Mouse (Mus musculus): ENCODE results near the gene Dchs2. TPM values are rescaled to one million over a fixed set of nuclear protein-coding genes. Genes with fewer than 3 reads are reported as not detected.

Gene Dchs2
- total RNA-seq, 1 experiment: 0.22 TPM

- TF ChIP-seq MAFK (IDR thresholded peaks at IDR 0.05; ENCODE audit: insufficient read depth, low read depth, low read length) (no peak), HCFC1 (IDR thresholded peaks at IDR 0.05; ENCODE audit: borderline replicate concordance, insufficient read depth, low read length) (no peak), CHD2 (IDR thresholded peaks at IDR 0.05; ENCODE audit: low read depth, low read length) (no peak), ZNF384 (IDR thresholded peaks at IDR 0.05; ENCODE audit: low read depth, low read length) (no peak), ZC3H11A (IDR thresholded peaks at IDR 0.05; ENCODE audit: borderline replicate concordance, low read depth, low read length) (no peak)
- H3K4me3 ChIP-seq (ENCODE audit: insufficient read depth in 1 of 2, low read depth in 1 of 2, low read length in 2 of 2, poor library complexity in 1 of 2, severe bottlenecking in 1 of 2): no peak overlapping the region
- H3K27ac ChIP-seq (ENCODE audit: insufficient read depth, low read depth, low read length, poor library complexity, severe bottlenecking): no peak overlapping the region
- no peaks in the 10 kb centered on the region for H3K4me1 ChIP-seq (ENCODE audit: control insufficient read depth in 2 of 2, insufficient read depth in 2 of 2, low read length in 2 of 2, poor library complexity in 1 of 2)
- no peaks in the 10 kb centered on the region for H3K9me3 ChIP-seq (ENCODE audit: control insufficient read depth, insufficient read depth, low read depth, low read length)
- DNase-seq (ENCODE audit: low read depth, low spot score): no peak
- H3K36me3 ChIP-seq (ENCODE audit: control insufficient read depth, insufficient read depth, low read length, poor library complexity, severe bottlenecking): no peaks in the 10 kb centered on the region
- H3K9ac ChIP-seq (ENCODE audit: insufficient read depth, low read depth, low read length, poor library complexity, severe bottlenecking): no peak overlapping the region
- in situ Hi-C loops (cut with MboI; ENCODE audit: low sequenced_read_pairs in 2 of 2, unreplicated experiment in 2 of 2): no loop called here
Measured at GRCm38 (mm10) chr3:83155600-83155999, 27.9 kb downstream of the Dchs2 start.

GRCm38 (mm10) chr3:83156165-83156564, 28.4 kb downstream of the Dchs2 start:
- Histone ChIP-seq H3K4me3 (ENCODE audit: insufficient read depth in 1 of 2, low read depth in 1 of 2, low read length in 2 of 2, poor library complexity in 1 of 2, severe bottlenecking in 1 of 2) (no peak overlapping the region), H3K9me3 (ENCODE audit: control insufficient read depth, insufficient read depth, low read depth, low read length) (no peaks in the 10 kb centered on the region), H3K4me1 (ENCODE audit: control insufficient read depth in 2 of 2, insufficient read depth in 2 of 2, low read length in 2 of 2, poor library complexity in 1 of 2) (no peaks in the 10 kb centered on the region), H3K27ac (ENCODE audit: insufficient read depth, low read depth, low read length, poor library complexity, severe bottlenecking) (no peak overlapping the region), H3K9ac (ENCODE audit: insufficient read depth, low read depth, low read length, poor library complexity, severe bottlenecking) (no peak overlapping the region), H3K36me3 (ENCODE audit: control insufficient read depth, insufficient read depth, low read length, poor library complexity, severe bottlenecking) (no peaks in the 10 kb centered on the region)
- TF ChIP-seq ZC3H11A (IDR thresholded peaks at IDR 0.05; ENCODE audit: borderline replicate concordance, low read depth, low read length): no peak
- TF ChIP-seq MAFK (IDR thresholded peaks at IDR 0.05; ENCODE audit: insufficient read depth, low read depth, low read length): no peak
- TF ChIP-seq CHD2 (IDR thresholded peaks at IDR 0.05; ENCODE audit: low read depth, low read length): no peak
- no peak for TF ChIP-seq HCFC1 (IDR thresholded peaks at IDR 0.05; ENCODE audit: borderline replicate concordance, insufficient read depth, low read length)
- TF ChIP-seq ZNF384 (IDR thresholded peaks at IDR 0.05; ENCODE audit: low read depth, low read length): no peak
- in situ Hi-C loops (cut with MboI; ENCODE audit: low sequenced_read_pairs in 2 of 2, unreplicated experiment in 2 of 2): no loop called here
- DNase-seq (ENCODE audit: low read depth, low spot score): no peak

- Histone ChIP-seq H3K36me3 (ENCODE audit: control insufficient read depth, insufficient read depth, low read length, poor library complexity, severe bottlenecking) (no peaks in the 10 kb centered on the region), H3K4me3 (ENCODE audit: insufficient read depth in 1 of 2, low read depth in 1 of 2, low read length in 2 of 2, poor library complexity in 1 of 2, severe bottlenecking in 1 of 2) (no peak overlapping the region), H3K9me3 (ENCODE audit: control insufficient read depth, insufficient read depth, low read depth, low read length) (no peaks in the 10 kb centered on the region), H3K9ac (ENCODE audit: insufficient read depth, low read depth, low read length, poor library complexity, severe bottlenecking) (no peak overlapping the region), H3K27ac (ENCODE audit: insufficient read depth, low read depth, low read length, poor library complexity, severe bottlenecking) (no peak overlapping the region), H3K4me1 (ENCODE audit: control insufficient read depth in 2 of 2, insufficient read depth in 2 of 2, low read length in 2 of 2, poor library complexity in 1 of 2) (no peaks in the 10 kb centered on the region)
- DNase-seq (ENCODE audit: low read depth, low spot score): no peak
- in situ Hi-C loops (cut with MboI; ENCODE audit: low sequenced_read_pairs in 2 of 2, unreplicated experiment in 2 of 2): no loop called here
- no peak for TF ChIP-seq ZNF384 (IDR thresholded peaks at IDR 0.05; ENCODE audit: low read depth, low read length)
- TF ChIP-seq HCFC1 (IDR thresholded peaks at IDR 0.05; ENCODE audit: borderline replicate concordance, insufficient read depth, low read length): no peak
- TF ChIP-seq MAFK (IDR thresholded peaks at IDR 0.05; ENCODE audit: insufficient read depth, low read depth, low read length): no peak
- TF ChIP-seq ZC3H11A (IDR thresholded peaks at IDR 0.05; ENCODE audit: borderline replicate concordance, low read depth, low read length): no peak
- TF ChIP-seq CHD2 (IDR thresholded peaks at IDR 0.05; ENCODE audit: low read depth, low read length): no peak
Measured at GRCm38 (mm10) chr3:83161542-83162231, 33.9 kb downstream of the Dchs2 start.

- Histone ChIP-seq H3K36me3 (ENCODE audit: control insufficient read depth, insufficient read depth, low read length, poor library complexity, severe bottlenecking) (no peaks in the 10 kb centered on the region), H3K27ac (ENCODE audit: insufficient read depth, low read depth, low read length, poor library complexity, severe bottlenecking) (no peak overlapping the region), H3K9ac (ENCODE audit: insufficient read depth, low read depth, low read length, poor library complexity, severe bottlenecking) (no peak overlapping the region), H3K4me3 (ENCODE audit: insufficient read depth in 1 of 2, low read depth in 1 of 2, low read length in 2 of 2, poor library complexity in 1 of 2, severe bottlenecking in 1 of 2) (no peak overlapping the region), H3K4me1 (ENCODE audit: control insufficient read depth in 2 of 2, insufficient read depth in 2 of 2, low read length in 2 of 2, poor library complexity in 1 of 2) (no peaks in the 10 kb centered on the region), H3K9me3 (ENCODE audit: control insufficient read depth, insufficient read depth, low read depth, low read length) (no peaks in the 10 kb centered on the region)
- TF ChIP-seq HCFC1 (IDR thresholded peaks at IDR 0.05; ENCODE audit: borderline replicate concordance, insufficient read depth, low read length) (no peak), MAFK (IDR thresholded peaks at IDR 0.05; ENCODE audit: insufficient read depth, low read depth, low read length) (no peak), ZC3H11A (IDR thresholded peaks at IDR 0.05; ENCODE audit: borderline replicate concordance, low read depth, low read length) (no peak), CHD2 (IDR thresholded peaks at IDR 0.05; ENCODE audit: low read depth, low read length) (no peak), ZNF384 (IDR thresholded peaks at IDR 0.05; ENCODE audit: low read depth, low read length) (no peak)
- in situ Hi-C loops (cut with MboI; ENCODE audit: low sequenced_read_pairs in 2 of 2, unreplicated experiment in 2 of 2): no loop called here
- no peak for DNase-seq (ENCODE audit: low read depth, low spot score)
Measured at GRCm38 (mm10) chr3:83163676-83164075, 35.9 kb downstream of the Dchs2 start.

Measured in ES-E14 (cell line).